Mouse (Mus musculus) C2C12 (cell line): ENCODE results near the gene Psmb4. TPM values are rescaled to one million over a fixed set of nuclear protein-coding genes. Genes with fewer than 3 reads are reported as not detected.
"Not testable (repeated sequence)": the region's sequence is repeated elsewhere in the genome, so short reads cannot be mapped to it uniquely, and the experiment has no call there.

Experiments used
- H3K27me3 ChIP-seq: one replicate; pipeline ENCODE4 v1.6.1; 2011; ENCODE audit not compliant: control insufficient read depth, insufficient read depth, insufficient read length
- H3K36me3 ChIP-seq: one replicate; pipeline ENCODE4 v1.6.1; 2011; ENCODE audit not compliant: control insufficient read depth, insufficient read depth
- H3K4me3 ChIP-seq: one replicate; pipeline ENCODE4 v1.5.1; 2011; ENCODE audit warnings: mild to moderate bottlenecking, control low read depth; ENCODE audit not compliant: poor library complexity, insufficient read depth, severe bottlenecking
- H3K79me2 ChIP-seq: one replicate; pipeline ENCODE4 v1.6.1; 2011; ENCODE audit not compliant: control insufficient read depth, insufficient read depth
- H3K79me3 ChIP-seq: one replicate; pipeline ENCODE4 v1.6.1; 2011; ENCODE audit warnings: low read depth, control low read depth
- H3ac ChIP-seq: one replicate; pipeline ENCODE3; 2011; ENCODE audit warnings: low read depth; ENCODE audit not compliant: control insufficient read depth, insufficient read length
- CEBPB ChIP-seq: IDR thresholded peaks from one replicate; pipeline ENCODE4 v1.6.1; 2011; ENCODE audit warnings: low read depth, mild to moderate bottlenecking, control low read depth, moderate library complexity
- CTCF ChIP-seq: IDR thresholded peaks from one replicate; pipeline ENCODE4 v1.5.1; 2011; ENCODE audit not compliant: control insufficient read depth, insufficient read depth, insufficient read length
- FOSL1 ChIP-seq: IDR thresholded peaks from one replicate; pipeline ENCODE4 v1.8.0; 2011; ENCODE audit warnings: mild to moderate bottlenecking, low read length; ENCODE audit not compliant: poor library complexity, insufficient read depth, severe bottlenecking
- MAX ChIP-seq: IDR thresholded peaks from one replicate; pipeline ENCODE4 v1.6.1; 2011; ENCODE audit warnings: mild to moderate bottlenecking, control low read depth
- MYOD1 ChIP-seq: IDR thresholded peaks from one replicate; pipeline ENCODE4 v1.6.1; 2011; ENCODE audit warnings: low read depth; ENCODE audit not compliant: control insufficient read depth, insufficient read length
- MYOG ChIP-seq: IDR thresholded peaks from one replicate; pipeline ENCODE4 v1.6.1; 2011; ENCODE audit not compliant: control insufficient read depth, insufficient read length; ENCODE audit errors: extremely low read depth
- USF1 ChIP-seq: IDR thresholded peaks from one replicate; pipeline ENCODE4 v1.6.1; 2011; ENCODE audit warnings: low read depth, mild to moderate bottlenecking, control low read depth, moderate library complexity
- polyA plus RNA-seq: library from polyadenylated mRNA; unstranded; fragments of >200 nt; fragmentation: generic; extraction: Trizol; gene quantifications from one replicate; pipeline ENCODE4 v1.2.1, GENCODE M21; 2012; ENCODE audit warnings: missing spikeins

Psmb4 gene
- polyA plus RNA-seq, 1 experiment = 496 TPM

DNA sequence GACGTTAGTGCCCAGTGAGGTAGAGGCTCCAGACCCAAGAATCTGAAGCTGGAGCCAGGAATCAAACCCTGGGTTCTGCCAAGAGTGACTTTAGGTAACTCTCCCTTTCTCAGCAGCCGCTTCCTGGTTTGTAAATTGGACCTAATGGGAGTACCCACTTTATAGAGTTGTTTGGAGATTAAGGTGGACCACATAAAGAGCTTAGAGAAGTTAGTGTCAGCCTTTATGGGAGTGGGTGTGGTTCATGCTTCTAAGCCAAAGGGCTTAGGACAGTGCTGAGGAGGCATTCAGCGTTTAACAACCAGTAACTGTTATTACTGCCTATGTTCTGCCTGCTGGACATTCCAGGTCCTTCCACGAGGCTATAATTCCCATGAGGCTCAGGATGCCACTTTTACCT, 32.1 kb upstream of the Psmb4 start:
- no peaks in the 10 kb centered on the region for H3K79me2 ChIP-seq
- H3K36me3 ChIP-seq = no peaks in the 10 kb centered on the region
- peaks cover 30% of the 10 kb centered on the region for H3K27me3 ChIP-seq
- H3K79me3 ChIP-seq = no peaks in the 10 kb centered on the region
- no peak for TF ChIP-seq CEBPB
- TF ChIP-seq USF1 = no peak
- no peak for TF ChIP-seq MAX
- TF ChIP-seq CTCF = no peak
- TF ChIP-seq FOSL1 = no peak
- no peak for TF ChIP-seq MYOD1
- TF ChIP-seq MYOG = no peak
- no peak overlapping the region for H3ac ChIP-seq
- H3K4me3 ChIP-seq = no peak overlapping the region

DNA sequence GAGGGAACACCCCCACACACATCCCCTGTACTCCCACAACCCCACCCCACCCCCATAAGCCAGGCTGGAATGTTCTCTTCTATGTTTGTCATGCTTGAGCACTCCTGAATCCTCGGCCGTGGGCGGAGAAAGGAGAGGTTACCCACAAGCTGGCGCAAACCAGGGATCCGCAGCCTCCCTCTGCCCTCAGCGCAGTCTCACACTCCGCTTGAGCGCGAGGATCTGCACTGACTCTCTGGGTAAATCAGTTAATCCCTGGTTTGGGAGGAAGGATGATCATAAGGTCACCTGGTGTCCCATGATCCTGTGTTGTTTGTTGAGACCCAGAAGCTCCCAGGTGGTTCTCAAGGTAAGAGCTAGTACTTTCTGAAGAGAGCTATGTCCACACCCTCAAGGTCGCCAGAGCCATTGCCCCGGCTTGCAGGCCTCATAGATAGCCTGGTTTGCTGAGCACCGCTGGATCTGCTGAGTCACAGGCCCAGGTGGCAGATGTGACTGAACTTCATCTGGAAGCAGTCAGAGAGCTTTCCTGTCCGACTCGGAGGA, 31.1 kb upstream of the Psmb4 start:
- H3K36me3 ChIP-seq = no peaks in the 10 kb centered on the region
- H3K79me2 ChIP-seq = no peaks in the 10 kb centered on the region
- H3K79me3 ChIP-seq = no peaks in the 10 kb centered on the region
- H3K4me3 ChIP-seq = no peak overlapping the region
- TF ChIP-seq MYOD1 (no peak), CEBPB (no peak), FOSL1 (no peak), MYOG (no peak), USF1 (no peak), CTCF (no peak), MAX (no peak)
- no peak overlapping the region for H3ac ChIP-seq
- peaks cover 32% of the 10 kb centered on the region for H3K27me3 ChIP-seq

DNA sequence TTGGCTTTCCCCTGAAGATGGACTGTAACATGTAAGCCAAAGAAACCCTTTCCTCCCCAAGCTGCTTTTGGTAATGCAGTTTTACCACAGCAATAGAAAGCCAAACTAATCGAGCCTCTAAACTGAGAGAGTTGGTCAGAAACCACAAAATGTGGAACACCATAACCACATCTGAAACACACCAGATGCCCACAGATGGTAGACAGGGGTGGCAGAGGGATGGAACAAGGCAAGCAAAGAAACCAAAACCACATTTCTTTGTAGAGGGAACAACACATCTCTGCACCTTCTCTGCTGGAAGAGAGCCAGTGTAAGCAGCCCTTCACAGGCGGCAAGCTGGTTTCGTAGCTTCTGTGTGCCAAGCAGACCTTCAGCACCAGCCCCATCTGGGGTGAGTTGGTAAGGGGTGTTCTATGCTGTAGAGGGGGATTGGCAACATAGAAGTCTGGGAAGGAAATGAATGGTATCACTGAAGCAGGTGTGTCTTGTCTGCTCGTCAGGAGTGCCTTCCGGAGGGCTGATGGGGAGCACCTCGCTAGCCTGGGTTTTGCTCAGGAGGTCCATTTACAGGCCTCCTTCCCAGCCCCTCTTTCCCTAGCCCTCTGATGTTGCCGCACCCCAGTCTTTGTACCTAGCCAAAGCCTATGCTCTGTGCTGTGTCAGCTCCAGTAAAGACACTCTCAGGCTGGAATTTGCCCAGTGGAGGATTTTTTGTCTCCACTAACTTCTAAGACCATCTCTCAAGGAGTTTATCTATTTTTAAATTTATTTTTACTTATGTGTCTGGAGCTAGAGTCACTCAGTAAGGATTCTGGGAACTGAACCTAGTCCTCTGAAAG, 29.4 kb upstream of the Psmb4 start:
- H3K4me3 ChIP-seq = no peak overlapping the region

DNA sequence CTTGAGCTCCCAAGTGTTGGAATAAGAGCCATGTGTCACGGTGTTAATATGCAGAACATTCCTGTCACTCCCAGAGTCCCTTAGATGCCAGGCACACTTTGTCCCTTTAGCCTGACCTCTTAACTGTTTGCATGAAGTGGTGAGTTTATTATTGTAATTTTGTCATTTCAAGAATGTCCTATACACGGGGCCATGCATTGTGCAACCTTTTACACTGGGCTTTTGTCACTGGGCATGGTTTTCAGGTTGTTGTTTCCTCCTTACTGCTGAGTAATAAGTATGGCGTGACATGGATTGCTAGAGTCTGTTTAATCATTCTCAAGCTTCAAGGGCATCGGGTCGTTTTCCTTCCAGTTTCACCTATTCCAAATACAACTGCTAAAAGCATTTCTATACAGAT, 27.0 kb upstream of the Psmb4 start:
- Histone ChIP-seq H3K79me3 (no peaks in the 10 kb centered on the region), H3K4me3 (no peak overlapping the region), H3ac (no peak overlapping the region), H3K79me2 (no peaks in the 10 kb centered on the region), H3K27me3 (peaks cover 12% of the 10 kb centered on the region), H3K36me3 (no peaks in the 10 kb centered on the region)
- TF ChIP-seq USF1 = no peak
- TF ChIP-seq MYOD1 = no peak
- no peak for TF ChIP-seq CTCF
- no peak for TF ChIP-seq MYOG

More for the DNA sequence above, 29.4 kb upstream of the Psmb4 start:
- no peaks in the 10 kb centered on the region for H3K36me3 ChIP-seq
- peaks cover 22% of the 10 kb centered on the region for H3K27me3 ChIP-seq
- no peaks in the 10 kb centered on the region for H3K79me3 ChIP-seq
- TF ChIP-seq FOSL1 (no peak), MYOD1 (no peak), CTCF (no peak), MAX (no peak), USF1 (no peak), CEBPB (no peak), MYOG (no peak)
- H3ac ChIP-seq = no peak overlapping the region
- H3K79me2 ChIP-seq = no peaks in the 10 kb centered on the region

DNA sequence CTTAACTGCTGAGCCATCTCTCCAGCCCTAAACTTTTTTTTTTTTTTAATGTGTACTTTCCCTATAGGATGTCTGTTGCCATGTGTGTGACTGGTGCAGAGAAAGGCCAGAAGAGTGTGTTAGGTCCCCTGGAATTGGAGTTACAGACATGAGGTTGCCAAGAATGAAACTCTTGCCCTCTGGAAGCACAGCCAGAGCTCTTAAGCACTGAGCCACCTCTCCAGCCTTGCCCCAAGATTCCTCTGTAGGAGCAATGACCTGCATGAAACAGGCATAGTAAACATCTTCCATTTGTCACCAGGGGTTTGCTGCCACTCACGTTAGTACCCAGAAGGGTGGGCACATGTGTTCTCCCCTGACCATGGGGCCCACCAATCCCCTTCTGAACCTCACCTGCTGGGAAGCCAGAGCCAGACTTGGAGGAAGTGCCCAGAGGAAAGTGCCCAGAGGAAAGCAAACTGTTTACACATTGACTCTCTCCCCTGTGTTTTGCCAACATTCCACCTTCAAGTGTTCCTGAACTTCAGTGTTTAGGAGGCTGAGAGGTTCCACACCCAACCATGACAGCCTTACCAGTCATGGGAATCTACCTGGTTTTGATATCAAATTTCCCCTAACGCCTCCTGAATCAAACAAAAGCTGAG, 24.4 kb upstream of the Psmb4 start:
- H3K36me3 ChIP-seq = no peaks in the 10 kb centered on the region
- H3ac ChIP-seq = no peak overlapping the region
- H3K4me3 ChIP-seq = no peak overlapping the region
- peaks cover 12% of the 10 kb centered on the region for H3K27me3 ChIP-seq
- no peaks in the 10 kb centered on the region for H3K79me3 ChIP-seq
- TF ChIP-seq CEBPB (no peak), MYOD1 (no peak), USF1 (no peak), MAX (no peak), CTCF (no peak), FOSL1 (no peak), MYOG (no peak)
- H3K79me2 ChIP-seq = no peaks in the 10 kb centered on the region

DNA sequence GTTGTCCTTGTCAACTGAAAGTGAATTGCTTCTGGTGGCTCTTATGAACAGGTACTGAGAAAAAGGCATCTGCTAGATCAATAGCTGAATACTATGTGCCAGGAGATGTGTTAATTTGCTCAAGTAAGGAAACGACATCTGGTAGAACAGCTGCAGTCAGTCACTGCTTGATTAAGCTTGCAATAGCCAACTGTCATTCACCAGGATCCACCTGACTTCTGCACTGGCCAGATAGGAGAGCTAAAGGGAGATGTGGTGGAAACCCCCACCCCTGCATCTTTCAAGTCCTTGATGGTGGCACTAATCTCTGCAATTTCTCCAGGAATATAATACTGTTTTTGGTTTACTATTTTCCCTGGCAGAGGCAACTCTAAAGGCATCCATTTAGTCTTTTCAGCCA, 19.7 kb upstream of the Psmb4 start:
- H3K79me2 ChIP-seq = no peaks in the 10 kb centered on the region
- no peak for TF ChIP-seq USF1
- TF ChIP-seq MYOG = no peak
- no peak for TF ChIP-seq CTCF
- TF ChIP-seq MAX = no peak
- no peak for TF ChIP-seq FOSL1
- no peak for TF ChIP-seq MYOD1
- TF ChIP-seq CEBPB = no peak
- no peaks in the 10 kb centered on the region for H3K27me3 ChIP-seq

DNA sequence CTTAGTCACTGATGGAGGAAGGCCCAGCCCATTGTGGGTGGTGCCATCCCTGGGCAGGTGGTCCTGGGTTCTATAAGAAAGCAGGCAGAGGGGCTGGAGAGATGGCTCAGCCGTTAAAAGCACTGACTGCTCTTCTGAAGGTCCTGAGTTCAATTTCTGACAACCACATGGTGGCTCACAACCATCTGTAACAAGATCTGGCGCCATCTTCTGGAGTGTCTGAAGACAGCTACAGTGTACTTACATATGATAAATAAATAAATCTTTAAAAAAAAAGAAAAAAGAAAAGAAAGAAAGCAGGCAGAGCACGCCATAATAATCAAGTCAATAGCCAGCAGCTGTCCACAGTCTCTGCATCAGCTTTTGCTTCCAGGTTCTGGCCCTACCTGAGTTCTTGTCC, 18.0 kb upstream of the Psmb4 start:
- not testable (repeated sequence) for H3K4me3 ChIP-seq, H3K36me3 ChIP-seq, H3K79me3 ChIP-seq, H3K79me2 ChIP-seq, H3K27me3 ChIP-seq, H3ac ChIP-seq

More for the DNA sequence above, 19.7 kb upstream of the Psmb4 start:
- Histone ChIP-seq H3K4me3 (no peak overlapping the region), H3K79me3 (no peaks in the 10 kb centered on the region), H3ac (no peak overlapping the region), H3K36me3 (no peaks in the 10 kb centered on the region)
